Mouse (Mus musculus) right cerebral cortex, adult 18-20 months (tissue): ENCODE results near the gene Fam71b.

Source experiments
- DNase-seq: peaks from one replicate; pipeline ENCODE4 v3.0.0; 2022; ENCODE audit warnings: mixed read lengths

Gene Fam71b

GRCm38 (mm10) chr11:46396167-46396859, at the start of gene Fam71b:
Fam71b (plus strand) TSS chr11:46396559.
- no peak for DNase-seq

DNA sequence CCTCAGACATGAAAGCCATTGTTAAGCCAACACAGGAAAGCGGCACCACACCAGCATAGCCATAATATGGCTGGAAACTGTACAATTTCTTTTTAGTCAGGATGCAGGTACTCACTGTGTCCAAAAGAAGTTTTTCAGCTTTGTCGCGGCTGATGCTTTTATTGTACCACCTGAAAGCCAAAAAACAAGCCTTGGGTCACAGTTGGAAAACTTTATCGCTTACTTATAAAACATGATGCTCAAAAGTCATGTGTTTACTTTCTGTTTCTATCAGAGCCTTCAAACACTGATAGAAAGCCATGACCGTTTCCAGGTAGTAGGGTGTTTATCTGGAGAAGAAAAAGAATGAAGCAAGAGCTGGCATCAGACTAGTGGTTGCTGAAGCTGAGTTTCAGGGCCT, 48.6 kb upstream of the Fam71b start:
- no peak for DNase-seq

DNA sequence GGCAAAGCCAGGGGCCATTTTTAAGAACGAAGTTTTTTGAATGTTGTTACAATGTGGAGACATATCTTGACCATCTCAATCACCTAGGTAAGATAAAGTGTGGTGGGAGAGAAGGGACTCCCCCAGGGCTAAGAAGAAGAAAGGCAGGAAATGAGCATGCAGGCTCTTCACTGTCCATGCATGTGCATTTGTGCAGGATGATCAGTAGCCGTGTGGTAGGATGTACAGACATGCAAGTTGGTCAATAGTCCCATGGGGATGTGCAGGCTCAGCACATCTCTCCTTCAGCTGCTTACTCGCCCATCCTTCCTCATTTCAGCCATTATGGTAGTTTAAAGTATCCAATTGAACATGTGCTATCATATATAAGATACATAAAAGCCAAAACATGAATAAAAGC, 47.9 kb upstream of the Fam71b start:
- DNase-seq: no peak

DNA sequence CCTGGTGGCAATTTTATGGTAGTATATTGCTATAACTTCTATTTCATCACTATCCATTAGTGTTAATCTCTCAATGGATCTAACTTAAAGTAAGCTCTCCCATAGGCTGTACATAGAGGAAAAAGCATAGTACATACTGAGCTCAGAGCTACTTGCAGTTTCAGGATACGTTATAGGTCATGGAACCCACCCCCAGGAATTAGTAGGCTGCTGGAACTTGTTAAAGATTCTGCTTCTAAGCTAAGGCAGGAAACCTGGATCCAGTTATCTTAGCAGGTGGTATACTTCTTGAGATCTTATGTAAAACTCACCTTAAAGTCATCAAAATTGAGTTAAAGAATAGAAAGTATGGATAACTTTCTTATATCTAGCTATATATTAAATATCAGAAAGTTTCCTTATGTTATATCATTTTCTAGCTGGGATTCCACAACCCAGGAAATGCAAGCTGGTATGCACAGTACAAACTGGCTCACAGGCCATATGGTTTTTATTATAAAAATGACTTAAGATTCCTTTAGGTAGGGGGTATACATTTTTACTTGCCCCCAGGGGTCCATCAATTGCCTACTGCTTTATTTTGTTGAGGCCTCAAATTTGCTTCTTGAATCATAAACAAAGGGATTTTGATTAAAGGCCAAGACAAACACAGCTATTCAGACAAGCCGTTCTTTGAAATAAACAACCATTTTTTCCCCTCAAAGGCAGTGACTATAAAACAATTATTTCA, 46.5 kb upstream of the Fam71b start:
- DNase-seq: no peak

- DNase-seq: no peak
These were observed 38.0 kb upstream of the Fam71b start for GRCm38 (mm10) chr11:46358369-46358768.

GRCm38 (mm10) chr11:46360991-46361665, 35.2 kb upstream of the Fam71b start:
- no peak for DNase-seq

DNA sequence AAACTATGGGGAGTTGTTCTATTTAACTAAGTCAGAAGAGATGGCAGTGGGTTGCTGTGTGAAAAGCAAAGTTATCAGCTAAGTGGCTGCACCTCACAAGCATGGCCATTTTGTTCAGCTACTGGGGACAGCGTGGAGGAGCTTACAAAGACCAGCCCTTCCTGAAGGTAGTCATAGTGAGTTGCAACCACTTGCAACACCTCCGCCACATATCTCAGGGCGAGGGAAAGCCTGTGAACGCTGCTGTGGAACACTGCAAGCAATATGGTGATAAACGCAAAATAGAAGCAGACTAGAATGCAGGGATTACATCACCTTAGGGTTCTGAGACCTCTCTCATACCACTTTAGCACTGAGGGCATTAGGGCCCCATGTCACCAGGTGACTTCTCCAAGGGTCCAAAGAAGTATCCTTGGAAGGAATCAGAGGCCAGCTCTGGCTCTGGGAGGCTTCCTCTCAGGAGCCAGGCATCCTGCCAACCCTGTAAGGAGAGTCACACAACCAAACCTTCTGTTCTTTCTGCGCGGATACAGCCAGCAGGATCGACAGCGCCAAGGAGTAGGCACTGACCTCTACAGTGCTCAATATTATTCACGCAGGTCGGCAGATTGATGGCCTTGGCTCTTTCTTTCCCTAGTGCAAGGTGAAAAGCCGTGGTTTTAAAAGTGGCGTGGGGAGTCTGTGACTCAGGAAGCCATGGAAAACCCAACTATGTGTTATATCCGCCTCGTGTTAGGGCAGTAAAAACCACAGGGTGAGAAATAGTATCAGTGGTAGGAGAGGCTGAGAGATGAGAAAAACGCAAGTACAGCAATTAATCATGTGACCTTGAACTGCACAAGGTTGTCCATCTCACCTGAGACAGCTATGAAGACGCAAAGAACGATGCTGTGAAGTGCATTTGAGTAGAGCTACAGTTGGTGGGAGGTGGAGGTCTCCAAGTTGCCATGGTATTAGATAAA, 34.0 kb upstream of the Fam71b start:
- peak; percentile 18 for DNase-seq

GRCm38 (mm10) chr11:46363864-46364263, 32.5 kb upstream of the Fam71b start:
- no peak for DNase-seq

DNA sequence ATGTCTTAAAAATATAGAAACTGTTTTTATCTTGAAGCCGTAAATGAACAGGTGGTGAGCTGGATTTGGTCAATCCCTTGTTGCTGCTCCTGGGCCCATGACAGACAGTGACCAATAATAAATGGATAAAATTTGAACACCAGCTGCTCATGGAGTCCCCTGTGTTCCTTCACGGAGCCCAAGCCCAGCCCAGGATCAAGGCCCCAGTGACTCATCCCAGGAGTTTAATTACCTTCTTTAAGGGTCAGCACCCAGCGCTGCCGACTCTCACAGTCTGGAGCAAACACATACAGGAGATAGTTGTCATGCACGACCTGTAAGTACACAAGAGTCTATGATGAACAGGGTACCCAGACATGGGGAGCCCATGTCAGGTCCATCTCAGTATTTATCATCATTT, 30.6 kb upstream of the Fam71b start:
- DNase-seq: no peak

- no peak for DNase-seq
These were observed 30.0 kb upstream of the Fam71b start for GRCm38 (mm10) chr11:46366357-46366756.

DNA sequence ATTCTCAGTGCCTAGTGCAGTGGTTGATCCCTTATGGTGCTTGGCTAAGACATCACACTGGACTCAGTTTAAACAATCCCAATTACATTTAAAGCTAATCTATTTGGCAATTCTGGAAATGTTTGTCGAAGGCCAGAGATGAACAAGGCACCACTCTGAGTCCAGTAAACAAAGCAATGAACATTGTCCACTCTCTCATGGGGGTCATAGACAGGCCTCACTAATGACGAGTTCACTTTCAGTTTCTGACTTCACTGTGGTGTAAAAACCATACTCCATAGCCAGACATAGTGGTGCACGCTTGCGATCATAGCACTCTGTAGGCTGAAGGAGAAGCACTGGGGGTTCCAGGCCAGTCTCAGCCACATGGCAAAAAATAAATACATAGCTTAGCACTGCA, 25.9 kb upstream of the Fam71b start:
- DNase-seq: no peak

- no peak for DNase-seq
These were observed 25.1 kb upstream of the Fam71b start for GRCm38 (mm10) chr11:46371250-46371649.

- no peak for DNase-seq
These were observed 23.9 kb upstream of the Fam71b start for GRCm38 (mm10) chr11:46372331-46372953.

GRCm38 (mm10) chr11:46373071-46374030, 23.0 kb upstream of the Fam71b start:
- no peak for DNase-seq

DNA sequence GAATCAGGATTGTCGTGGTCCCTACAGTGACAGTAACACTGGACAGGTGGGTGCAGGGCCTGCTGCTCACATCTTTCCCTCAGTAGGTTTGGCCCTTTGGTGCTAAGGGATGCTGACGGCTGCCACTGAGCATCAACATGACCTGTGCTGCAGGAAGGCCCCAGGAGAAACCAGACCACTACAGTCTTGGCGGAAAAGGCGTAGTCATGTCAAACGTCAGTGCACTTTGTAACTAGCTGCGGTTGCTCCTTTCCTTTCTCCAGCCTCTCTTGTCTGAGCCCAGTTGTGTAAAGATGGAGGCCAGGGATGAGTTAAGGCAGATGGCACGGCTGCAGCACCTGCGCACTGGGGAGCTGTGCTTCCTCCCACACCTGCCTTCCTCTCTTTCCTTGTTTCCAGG, 21.3 kb upstream of the Fam71b start:
- DNase-seq: no peak

DNA sequence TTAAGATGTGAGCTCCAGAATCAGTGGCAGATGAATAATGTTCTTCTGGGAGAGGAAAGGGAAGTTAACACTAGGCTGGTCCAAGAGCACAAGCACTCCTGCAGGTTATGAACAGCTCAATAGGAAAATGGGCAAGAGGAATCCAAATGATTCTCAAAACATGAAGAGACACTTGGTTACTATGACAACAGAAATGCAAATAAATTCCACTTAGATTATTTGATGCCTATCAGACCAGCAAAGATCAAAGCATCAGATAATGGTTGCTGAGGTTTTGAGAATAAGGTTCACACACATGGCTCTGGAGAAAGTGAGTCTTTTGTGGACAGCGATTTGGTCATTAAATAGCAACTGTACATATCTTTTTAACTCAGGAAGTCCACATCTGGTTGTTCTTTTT, 19.0 kb upstream of the Fam71b start:
- no peak for DNase-seq

DNA sequence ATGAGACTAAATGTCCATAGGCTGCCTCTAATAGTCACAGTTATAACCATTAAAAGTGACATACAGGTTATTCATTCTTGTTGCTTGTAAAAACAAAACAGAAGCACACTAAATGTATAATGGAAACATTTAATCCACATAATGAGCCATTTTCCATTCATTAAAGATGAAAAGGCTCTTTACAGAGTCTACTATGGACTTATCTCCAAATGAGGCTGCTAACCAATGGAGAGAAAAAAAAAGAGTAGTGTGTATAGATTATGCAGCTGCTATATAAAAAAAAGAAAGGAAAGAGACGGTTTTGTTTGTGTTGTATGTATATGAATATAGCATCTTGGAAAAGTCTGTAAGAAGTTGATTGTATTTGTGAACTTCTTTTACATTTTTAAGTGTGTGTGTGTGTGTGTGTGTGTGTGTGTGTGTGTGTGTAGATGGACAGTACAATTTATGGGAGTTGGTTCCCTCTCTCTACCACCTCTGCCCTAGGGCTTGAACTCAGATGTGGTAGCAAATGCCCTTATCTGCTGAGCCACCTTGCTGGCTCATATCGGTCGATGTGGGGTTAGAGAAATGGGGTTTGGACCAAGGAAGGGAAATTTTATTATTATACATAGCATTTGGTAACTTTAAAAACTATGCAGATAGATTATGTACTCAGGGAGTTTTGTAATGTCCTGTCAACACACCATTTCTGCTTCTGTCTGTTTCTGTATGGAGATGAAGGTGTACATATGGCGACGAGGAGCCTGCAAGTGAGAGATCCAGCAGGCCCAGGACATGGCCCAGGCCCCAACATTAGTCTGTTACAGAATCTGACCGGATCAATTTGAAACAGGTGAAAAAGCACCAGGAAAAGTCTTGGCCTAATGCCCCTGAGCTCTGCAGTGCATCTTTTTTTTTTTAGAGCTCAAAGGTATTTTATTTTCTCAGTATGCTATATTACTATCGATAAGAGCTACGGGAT, 18.3 kb upstream of the Fam71b start:
- DNase-seq: no peak

DNA sequence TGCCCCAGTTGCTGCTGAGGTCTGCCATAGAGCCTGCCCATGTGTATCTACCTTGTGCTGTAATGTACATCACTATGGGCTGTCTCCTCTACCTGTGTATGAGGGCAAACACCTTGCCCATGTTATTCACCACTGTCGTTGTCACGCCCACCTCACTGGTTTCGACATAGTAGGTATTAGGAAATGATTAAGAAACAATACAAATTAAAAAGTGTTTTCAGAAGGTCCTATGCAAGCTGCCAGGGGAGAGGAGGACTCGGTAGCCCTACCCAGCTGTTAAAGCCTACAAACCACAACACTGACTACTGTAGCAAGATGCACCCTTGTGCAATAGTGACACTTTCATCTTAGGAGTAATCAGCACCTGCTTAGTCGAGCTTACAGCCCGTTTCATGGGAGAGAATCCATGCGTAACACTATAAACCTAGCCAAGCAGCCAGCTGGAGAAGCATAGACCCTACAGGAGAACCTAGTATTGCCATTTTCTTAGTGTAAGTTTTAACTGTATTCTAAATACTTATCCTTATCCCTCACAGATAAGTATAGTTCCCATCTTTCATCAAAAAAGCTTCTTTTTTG, 16.2 kb upstream of the Fam71b start:
- DNase-seq: no peak

DNA sequence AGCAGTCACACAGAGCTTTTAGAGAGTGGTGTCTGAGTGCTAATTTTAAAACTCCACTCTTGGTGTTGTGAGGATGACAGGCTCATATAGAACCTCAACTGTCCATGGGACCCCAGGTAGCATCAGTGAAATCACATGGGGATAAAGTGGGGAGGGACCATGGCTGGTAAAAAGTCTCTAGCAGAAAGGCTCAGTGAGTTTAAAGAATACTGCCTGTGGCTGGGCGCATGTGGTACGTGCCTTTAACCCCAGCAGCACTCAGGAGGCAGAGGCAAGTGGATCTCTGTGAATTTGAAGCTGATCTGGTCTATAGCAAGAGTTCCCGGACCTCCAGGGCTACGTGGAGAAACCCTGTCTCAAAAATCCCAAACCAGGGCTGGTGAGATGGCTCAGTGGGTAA, 13.9 kb upstream of the Fam71b start:
- no peak for DNase-seq

DNA sequence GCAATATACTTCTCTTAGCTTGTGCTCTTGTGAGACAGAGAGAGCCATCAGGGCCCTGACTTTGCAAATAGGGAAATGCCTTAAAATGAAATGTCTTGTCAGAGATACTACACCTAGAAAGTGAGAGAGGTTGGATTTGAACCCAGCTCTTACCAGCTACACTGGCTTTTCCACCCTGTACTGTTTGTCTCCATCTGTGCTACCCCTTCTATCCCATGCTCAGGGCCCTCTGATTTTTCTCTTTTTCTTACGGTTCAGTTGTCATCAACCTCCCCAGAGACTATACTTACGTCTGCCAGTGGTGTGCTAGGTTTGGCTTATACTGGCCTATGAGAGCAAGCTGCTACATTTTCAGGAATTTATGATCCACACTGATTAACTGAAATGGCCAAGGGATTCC, 11.4 kb upstream of the Fam71b start:
- no peak for DNase-seq
